Mouse (Mus musculus) adrenal gland (tissue): ENCODE data around the gene Methig1.

Experiments
- intact Hi-C: fragments of 180-260 bp; cut with DNase I; formaldehyde crosslinking; loops from one replicate; pipeline ENCODE4 v1.15.1; 2025

The Methig1 gene

DNA sequence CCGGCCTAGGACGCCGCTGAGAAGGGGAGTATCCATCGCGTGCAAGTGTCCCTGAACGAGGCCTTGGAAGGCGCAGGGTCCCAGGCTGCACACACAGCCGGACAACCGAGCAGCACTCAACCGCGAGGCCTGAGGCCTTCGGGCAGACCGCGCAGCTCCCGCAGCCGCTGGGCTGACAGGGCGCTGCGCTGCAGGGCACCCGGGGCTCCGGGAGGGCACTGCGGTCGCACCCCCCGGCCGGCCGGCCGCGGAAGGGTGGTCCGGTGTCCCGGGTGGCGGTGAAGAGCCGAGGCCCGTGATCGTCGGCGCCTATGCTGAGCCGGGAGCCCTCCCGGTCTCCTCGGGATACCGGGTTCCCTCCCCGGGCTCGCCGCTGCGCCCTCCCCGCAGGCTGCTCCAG lies 69.5 kb downstream of the Methig1 start:
- intact Hi-C loops, result no loop called here

DNA sequence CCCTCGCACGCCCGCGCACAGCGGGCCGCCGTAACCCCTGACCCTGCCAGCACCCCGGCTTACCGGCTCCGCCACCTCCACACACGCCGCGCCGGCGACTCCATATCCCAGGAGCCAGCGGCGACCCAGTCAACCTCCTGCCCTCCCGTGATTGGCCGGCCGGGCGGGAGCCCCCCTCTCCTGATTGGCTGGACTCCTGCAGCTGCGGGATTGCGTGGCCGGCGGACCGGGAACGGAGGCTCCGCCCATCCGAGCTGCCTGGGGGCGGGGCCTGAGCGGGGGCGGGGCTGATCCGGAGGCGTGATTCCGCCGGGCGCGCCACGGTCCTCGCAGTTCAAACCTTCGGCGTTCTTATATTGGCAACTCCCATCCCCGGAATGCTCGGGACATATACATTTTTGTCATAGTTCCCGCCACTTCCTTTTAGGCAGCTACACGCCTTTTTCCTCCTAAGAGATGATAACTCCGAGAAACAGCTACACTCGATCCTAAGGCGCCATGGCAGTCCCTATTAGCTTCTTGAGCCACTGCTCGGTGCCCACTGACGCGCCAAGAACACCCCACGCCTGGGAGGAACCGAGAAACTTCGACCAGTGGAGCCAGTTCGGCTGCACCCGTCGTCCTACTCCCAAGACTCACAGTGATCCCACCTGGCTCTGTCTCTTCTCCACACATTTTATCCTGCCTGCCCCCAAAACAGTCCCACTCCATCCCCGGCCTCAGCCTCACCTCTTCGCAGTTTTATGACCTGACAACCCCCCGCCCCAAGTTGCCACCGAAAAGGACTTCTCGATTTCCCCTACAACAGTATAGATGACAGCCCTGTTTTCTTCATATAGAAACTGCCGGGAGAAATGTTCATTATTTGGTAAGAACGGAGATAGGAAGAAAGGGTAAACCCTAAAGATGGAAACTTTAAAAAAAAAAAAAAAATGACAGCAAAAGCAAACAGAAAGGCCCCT lies 70.2 kb downstream of the Methig1 start:
- intact Hi-C loops, result no loop called here

DNA sequence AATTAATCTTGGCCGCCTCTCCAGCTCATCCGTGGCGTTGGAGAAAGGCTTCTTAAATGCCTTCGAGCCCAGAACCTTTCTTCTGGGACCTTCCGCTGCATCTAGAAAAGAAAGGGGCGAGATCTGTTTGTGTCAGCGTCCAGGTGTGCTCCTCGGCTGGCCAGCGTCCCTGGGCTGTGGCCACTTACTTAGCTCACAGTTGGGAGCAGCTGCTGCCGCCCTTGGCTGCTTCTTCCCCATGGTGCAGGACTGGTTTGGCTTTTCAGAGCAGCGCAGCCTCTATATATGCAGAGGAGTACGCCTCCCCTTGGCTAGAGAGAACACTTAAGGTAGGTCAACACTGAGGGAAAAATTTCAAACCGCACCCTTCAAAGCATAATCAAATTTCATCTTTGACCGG lies 71.0 kb downstream of the Methig1 start:
- intact Hi-C loops, result no loop called here

DNA sequence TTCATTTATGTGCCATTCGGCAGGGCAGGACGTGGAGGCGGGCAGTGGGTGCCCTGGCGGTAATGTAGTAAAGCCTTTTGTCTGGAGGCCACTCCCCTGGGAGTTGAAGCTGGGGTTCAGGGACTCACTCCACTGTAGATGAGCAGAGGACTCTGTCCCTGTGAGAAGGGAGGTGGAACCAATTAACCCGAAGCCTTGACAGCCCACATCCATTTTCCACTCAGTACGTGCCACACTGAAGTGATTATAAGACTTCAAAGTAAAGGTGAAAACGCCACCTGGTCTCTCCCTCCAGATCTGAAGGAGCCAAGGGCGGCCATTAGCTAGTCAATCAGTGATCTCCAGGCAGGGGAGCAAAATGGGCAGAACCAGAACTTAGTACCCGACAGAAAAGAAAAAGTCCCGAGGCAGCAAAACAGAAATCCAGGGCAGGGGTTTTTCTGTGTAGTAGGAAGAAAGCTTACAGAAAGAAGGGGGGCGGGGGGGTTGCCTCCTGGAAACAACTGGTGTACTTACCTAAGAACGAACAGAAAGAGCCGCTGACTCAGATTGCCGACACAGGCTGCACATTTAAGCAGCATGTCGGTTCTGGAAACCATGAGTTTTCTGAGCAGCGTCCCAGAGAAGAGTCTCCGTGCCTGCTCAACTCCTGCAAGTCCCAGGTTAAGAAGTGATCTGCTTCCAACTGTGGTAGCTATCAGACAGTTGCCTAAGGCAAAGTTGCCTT lies 71.6 kb downstream of the Methig1 start, which contains the start of gene Slc11a2:
Gene Slc11a2, minus strand, starts transcription at position 677 of the 727 bp plus-strand sequence.
- intact Hi-C loops, result no loop called here

DNA sequence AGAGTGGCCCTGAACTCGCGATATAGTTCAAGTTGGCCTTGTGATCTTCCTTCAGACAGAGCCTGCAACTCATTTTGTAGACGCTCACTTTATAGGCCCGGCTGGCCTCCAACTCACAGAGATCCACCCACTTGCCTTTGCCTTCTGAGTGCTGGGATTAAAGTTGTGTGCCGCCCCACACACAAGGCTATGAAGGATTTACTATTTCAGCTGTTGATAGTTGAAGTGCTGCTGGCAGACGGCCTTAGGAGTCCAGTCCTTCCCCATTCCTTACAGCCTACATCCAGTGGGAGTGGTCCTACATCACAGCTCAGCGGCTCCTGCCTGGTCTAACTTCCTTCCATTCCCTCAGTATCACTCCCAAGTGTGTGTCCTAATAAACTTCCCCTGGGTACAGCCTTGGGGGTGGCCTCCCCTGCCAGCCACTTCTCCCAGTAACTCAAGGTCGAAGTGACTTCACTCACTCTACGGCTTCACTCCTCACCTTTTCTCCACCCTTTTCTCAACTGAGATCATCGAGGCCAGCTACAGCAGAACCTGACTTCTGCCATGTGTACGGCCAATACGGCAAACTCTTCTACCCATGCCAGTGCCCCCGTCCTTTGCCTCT lies 75.5 kb downstream of the Methig1 start:
- intact Hi-C loops, result no loop called here

DNA sequence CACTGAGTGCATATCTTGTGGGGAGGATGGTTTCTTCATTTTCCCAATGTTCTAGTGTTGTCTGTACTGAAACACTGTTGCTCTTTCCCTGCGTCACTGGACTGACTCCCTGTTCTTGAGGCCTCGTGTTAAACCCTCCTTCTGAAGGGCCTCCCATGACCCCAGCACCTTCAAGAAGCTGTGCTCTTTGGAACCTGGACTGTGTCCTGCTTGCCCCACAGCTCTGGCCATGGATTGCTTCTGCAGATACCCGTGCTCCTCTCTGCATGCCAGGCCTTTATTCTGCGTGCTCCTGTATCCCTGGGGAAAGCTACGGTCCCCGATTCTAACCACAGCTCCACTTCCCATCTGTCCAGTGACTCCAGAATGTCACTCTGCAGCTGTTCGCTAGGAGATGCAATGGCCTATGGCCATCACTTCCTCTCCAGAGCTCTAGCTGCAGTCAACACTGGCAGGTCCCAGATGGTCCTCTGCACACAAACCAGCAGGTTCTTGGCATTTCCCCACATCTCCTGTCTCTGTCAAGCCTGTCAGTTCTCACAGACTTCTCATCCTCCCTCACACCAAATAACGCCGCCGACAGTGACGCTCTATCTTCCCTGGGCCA lies 77.1 kb downstream of the Methig1 start:
- intact Hi-C loops, result no loop called here

DNA sequence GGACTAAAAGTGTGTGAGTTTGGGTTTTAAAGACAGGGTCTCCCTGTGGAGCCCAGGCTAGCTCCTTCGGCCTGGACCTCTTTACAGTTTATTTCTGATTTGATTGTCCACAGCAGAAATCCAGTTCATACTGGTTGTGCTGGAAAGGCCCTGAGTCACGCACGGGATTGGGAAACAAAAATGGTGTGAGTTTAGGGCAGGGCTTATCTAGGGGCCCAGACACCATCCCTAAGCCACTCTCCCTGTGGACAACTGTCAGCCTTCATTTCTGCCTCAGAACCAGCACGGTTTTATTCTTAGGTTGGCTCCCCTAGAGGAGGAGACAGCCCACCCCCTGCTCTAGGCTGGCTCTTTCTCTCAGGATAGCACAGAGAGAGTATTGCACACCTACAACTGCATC lies 80.3 kb downstream of the Methig1 start:
- intact Hi-C loops, result no loop called here
